Mouse (Mus musculus) heart, embryonic 11.5 days (tissue): ENCODE measurements at regions not wholly inside any gene's neighbourhood (a gene's known extent, or its start where the extent isn't known, plus 50 kb on each side); places are given as distances from the start of the nearest gene placed in this dataset.
A peak's percentile ranks its signal among the peaks of the same experiment; 100 is the strongest.

Source experiments
- ATAC-seq: fragments of 200-750 bp; cut with Nextera tagmentation; replicated peaks from 2 replicates; pipeline ENCODE4 v1.8.0; 2017; ENCODE audit warnings: moderate library complexity; ENCODE audit not compliant: insufficient number of reproducible peaks, low FRiP score, low TSS enrichment
- H3K27ac ChIP-seq: fragments of 300-500 bp; sonication (generic); 2 replicates; pipeline ENCODE4 v1.5.1; 2014; ENCODE audit warnings: mild to moderate bottlenecking, low read depth, low read length
- H3K27me3 ChIP-seq: fragments of 300-500 bp; sonication (generic); 2 replicates; pipeline ENCODE4 v1.6.1; 2014; ENCODE audit warnings: mild to moderate bottlenecking, low read length, mixed read lengths; ENCODE audit not compliant: control insufficient read depth, insufficient read depth
- H3K36me3 ChIP-seq: fragments of 300-500 bp; sonication (generic); 2 replicates; pipeline ENCODE4 v1.6.1; 2014; ENCODE audit warnings: mild to moderate bottlenecking, low read length, moderate library complexity, mixed read lengths; ENCODE audit not compliant: control insufficient read depth, insufficient read depth
- H3K4me1 ChIP-seq: fragments of 300-500 bp; sonication (generic); 2 replicates; pipeline ENCODE4 v1.6.1; 2014; ENCODE audit warnings: low read length; ENCODE audit not compliant: control insufficient read depth, insufficient read depth
- H3K4me2 ChIP-seq: fragments of 300-500 bp; sonication (generic); 2 replicates; pipeline ENCODE4 v1.6.1; 2014; ENCODE audit warnings: mild to moderate bottlenecking, moderate library complexity
- H3K4me3 ChIP-seq: fragments of 300-500 bp; sonication (generic); 2 replicates; pipeline ENCODE4 v1.5.1; 2014; ENCODE audit warnings: low read depth, low read length
- H3K9ac ChIP-seq: fragments of 300-500 bp; sonication (generic); 2 replicates; pipeline ENCODE4 v1.6.1; 2014; ENCODE audit warnings: mild to moderate bottlenecking, low read depth, low read length, moderate library complexity
- H3K9me3 ChIP-seq: fragments of 300-500 bp; sonication (generic); replicated peaks from 2 replicates; pipeline ENCODE4 v1.6.1; 2016; ENCODE audit warnings: low read length; ENCODE audit not compliant: control insufficient read depth
- WGBS: fragments of 180-500 bp; shearing (Covaris S2); extraction: QIAGEN DNeasy Blood & Tissue Kit; methylation state at CpG from one replicate; pipeline ENCODE4 v1.1.7; 2014; ENCODE audit not compliant: insufficient replicate concordance; 5-methylcytosine and 5-hydroxymethylcytosine counted together

DNA sequence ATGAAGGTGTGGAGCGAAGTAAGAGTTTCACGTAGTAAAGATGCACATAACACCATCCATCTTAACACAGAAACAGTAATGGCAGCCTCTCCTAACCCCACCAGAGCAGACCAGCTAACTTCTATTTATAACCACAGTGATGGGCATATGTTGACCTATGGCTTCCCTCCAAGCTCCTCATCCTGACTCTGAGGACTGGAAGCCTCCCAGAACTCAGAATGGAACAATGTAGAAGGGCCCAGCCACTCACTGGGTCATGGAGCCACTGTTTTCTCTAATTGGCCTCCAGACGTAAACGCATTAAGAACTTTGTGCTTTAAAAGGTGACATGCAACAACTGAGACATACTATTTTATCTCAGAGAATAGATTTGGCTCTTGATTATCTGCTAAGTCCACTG lies 77.0 kb downstream of the Irs2 start:
- ATAC-seq, result no peak

DNA sequence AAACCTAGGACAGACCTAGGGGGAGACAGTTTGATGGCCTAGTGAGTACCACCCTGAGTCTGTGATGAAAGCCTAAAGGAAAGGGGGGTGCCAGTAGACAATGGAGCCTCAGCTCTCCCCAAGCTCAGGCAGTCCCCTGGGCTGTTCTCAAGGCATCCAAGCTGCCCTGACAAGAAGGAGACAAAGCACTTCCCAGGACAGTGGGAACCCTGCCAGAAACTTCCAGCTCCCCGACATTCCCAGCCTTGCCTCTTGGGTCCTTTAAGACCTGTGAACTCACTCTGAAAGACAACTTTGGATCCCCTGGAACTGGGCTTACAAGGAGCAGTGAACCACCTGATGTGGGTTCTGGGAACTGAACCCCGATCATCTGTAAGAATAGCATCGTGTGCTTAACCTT lies 79.4 kb downstream of the Irs2 start:
- peak overlapping the region; percentile 65 for H3K27ac ChIP-seq
- no peaks in the 10 kb centered on the region for H3K36me3 ChIP-seq
- no peak overlapping the region for H3K4me2 ChIP-seq
- no peak overlapping the region for H3K4me3 ChIP-seq
- H3K9ac ChIP-seq, result no peak overlapping the region
- WGBS, result 74% methylated on average over 3 of the region's 3 CpGs
- no peak for ATAC-seq
- H3K27me3 ChIP-seq, result 0 out of 2 replicates have a peak, but pooled peaks cover 2% of the 10 kb centered on the region
- no peaks in the 10 kb centered on the region for H3K9me3 ChIP-seq
- peaks cover 35% of the 10 kb centered on the region for H3K4me1 ChIP-seq

More for the DNA sequence above, 77.0 kb downstream of the Irs2 start:
- H3K9me3 ChIP-seq, result no peaks in the 10 kb centered on the region
- H3K27ac ChIP-seq, result no peak overlapping the region
- H3K9ac ChIP-seq, result no peak overlapping the region
- no peak overlapping the region for H3K4me2 ChIP-seq
- H3K36me3 ChIP-seq, result no peaks in the 10 kb centered on the region
- H3K4me3 ChIP-seq, result no peak overlapping the region
- H3K4me1 ChIP-seq, result peaks cover 12% of the 10 kb centered on the region
- WGBS, result 82% methylated on average over 4 of the region's 4 CpGs
- no peaks in the 10 kb centered on the region for H3K27me3 ChIP-seq

DNA sequence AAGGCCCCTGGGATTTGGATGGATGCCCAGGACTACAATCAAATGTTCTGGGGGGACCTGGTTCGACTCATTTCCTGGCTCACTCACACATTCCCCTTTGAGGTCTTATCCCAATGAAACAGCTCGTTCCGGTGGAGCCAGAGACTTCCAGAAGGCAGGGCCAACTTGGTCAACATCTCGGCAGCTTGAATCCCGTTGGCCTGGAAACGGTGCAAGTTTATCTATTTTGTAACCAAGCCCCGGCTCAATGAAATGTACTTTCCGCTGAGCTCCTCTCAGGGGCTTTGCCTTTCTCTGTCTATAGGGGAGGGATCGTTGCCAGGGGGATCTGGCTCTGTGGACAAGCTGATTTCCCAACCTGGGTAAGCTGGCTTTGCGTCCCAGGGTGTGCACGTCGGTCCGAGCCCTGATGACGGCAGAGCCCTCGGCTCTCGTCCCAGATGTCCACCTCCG lies 79.9 kb downstream of the Irs2 start:
- H3K4me3 ChIP-seq, result no peak overlapping the region
- H3K9me3 ChIP-seq, result no peaks in the 10 kb centered on the region
- no peak overlapping the region; the same call in 1 of the 2 replicates for H3K4me2 ChIP-seq
- 0 out of 2 replicates have a peak, but pooled peaks have one; percentile 47 for ATAC-seq
- 0 out of 2 replicates have a peak, but pooled peaks cover 2% of the 10 kb centered on the region for H3K27me3 ChIP-seq
- peaks cover 39% of the 10 kb centered on the region for H3K4me1 ChIP-seq
- H3K27ac ChIP-seq, result peak overlapping the region; percentile 65
- H3K9ac ChIP-seq, result no peak overlapping the region
- WGBS, result 59% methylated on average over 17 of the region's 17 CpGs
- no peaks in the 10 kb centered on the region for H3K36me3 ChIP-seq

DNA sequence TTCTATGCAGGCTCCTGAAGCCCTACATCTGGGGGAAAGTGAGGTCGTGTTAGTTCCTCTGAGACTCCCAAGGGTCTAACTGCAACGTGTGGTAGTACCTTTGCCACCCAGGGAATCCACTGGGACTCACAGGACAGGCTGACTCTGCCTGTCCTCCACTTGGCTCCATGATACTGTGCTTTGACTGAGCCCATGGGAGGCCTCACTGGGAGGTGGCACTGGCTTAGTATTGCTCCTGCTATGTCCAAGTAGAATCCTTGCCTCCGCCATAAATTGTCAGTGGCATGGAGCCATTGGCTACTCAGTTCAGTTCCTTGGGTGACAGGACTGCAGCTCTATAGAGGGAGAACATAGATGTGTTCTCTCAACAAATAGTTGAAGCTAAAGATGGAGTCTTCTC lies 81.1 kb downstream of the Irs2 start:
- H3K4me1 ChIP-seq, result peaks cover 50% of the 10 kb centered on the region
- no peak for ATAC-seq
- WGBS, result 57% methylated on average over 3 of the region's 3 CpGs
- H3K27me3 ChIP-seq, result 0 out of 2 replicates have a peak, but pooled peaks cover 2% of the 10 kb centered on the region
- no peaks in the 10 kb centered on the region for H3K36me3 ChIP-seq
- H3K9ac ChIP-seq, result no peak overlapping the region
- H3K4me3 ChIP-seq, result no peak overlapping the region
- H3K4me2 ChIP-seq, result no peak overlapping the region
- H3K9me3 ChIP-seq, result no peaks in the 10 kb centered on the region
- H3K27ac ChIP-seq, result no peak overlapping the region

DNA sequence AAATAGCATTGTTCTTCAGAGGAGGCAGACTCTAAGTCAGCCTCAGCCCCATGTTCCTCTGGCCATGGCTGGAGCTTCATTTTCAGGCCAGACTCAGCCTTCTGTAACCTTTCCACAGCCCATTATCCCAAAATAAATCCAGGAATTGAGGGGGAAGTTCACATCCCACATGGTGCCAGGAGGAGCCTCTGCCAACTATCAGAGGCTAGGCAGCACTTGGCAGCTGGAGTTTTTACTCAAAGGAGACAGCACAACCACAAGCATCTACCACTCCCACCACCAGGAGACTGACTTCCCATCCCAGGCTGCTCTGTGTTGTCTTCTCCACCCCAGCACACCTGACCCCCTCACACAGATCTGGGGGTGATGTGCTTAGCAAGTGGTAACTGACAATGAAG lies 81.7 kb downstream of the Irs2 start:
- no peak overlapping the region; the same call in 1 of the 2 replicates for H3K9ac ChIP-seq
- ATAC-seq, result no peak

DNA sequence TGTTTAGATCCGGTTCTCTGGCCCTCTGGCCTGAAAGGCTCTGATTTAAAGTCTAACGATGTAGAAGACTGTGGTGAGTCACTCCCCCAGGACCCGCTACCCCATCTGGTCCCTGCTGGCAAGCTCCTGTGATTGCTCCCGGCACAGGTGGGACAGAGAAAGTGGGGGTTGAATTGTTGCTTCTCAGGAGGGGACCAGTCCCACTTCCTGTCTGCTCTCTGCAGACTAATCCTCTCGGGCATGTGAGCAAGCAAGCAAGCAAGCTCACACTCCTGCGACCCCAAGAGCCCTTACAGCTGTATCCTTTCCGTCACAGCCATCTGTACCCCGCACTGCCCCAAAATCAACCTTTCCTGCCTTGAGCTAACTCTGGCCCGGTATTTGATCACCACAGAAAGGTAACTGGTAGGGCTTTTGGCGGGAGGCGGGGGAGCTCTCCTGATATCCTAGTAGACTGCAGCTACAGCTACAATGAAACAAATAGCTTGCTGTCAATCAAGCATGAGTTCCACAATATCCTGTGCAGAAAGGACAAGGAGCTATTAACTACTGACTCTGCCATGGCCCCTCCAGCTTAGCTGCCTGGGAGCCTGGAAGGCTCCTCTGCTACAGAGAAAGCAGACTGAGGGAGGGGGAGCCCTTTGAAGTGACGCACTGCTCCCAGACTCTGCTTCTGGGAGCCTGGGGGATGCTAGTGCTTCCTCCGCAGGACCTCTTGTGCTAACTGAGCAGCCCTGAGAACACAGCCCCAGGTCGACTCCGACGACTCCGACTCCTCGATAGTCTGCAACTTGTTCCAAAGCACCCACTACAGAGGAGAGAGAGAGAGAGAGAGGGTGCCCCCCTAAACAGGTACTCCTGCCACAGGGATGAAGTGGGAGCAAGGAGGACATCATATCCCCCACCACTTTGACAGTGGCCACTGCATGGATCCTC lies 82.4 kb downstream of the Irs2 start:
- Histone ChIP-seq H3K4me3 (no peak overlapping the region), H3K27ac (peak overlapping the region; percentile 94), H3K27me3 (0 out of 2 replicates have a peak, but pooled peaks cover 2% of the 10 kb centered on the region), H3K9ac (peak overlapping the region; percentile 60), H3K4me2 (peak overlapping the region; percentile 4), H3K4me1 (peaks cover 64% of the 10 kb centered on the region), H3K9me3 (no peaks in the 10 kb centered on the region), H3K36me3 (no peaks in the 10 kb centered on the region)
- ATAC-seq, result no peak
- WGBS, result 8% methylated on average over 18 of the region's 18 CpGs

More for the DNA sequence above, 81.7 kb downstream of the Irs2 start:
- peak overlapping the region; percentile 94 for H3K27ac ChIP-seq
- no peak overlapping the region for H3K4me2 ChIP-seq
- no peaks in the 10 kb centered on the region for H3K9me3 ChIP-seq
- no peak overlapping the region for H3K4me3 ChIP-seq
- 0 out of 2 replicates have a peak, but pooled peaks cover 2% of the 10 kb centered on the region for H3K27me3 ChIP-seq
- H3K36me3 ChIP-seq, result no peaks in the 10 kb centered on the region
- H3K4me1 ChIP-seq, result peaks cover 57% of the 10 kb centered on the region

DNA sequence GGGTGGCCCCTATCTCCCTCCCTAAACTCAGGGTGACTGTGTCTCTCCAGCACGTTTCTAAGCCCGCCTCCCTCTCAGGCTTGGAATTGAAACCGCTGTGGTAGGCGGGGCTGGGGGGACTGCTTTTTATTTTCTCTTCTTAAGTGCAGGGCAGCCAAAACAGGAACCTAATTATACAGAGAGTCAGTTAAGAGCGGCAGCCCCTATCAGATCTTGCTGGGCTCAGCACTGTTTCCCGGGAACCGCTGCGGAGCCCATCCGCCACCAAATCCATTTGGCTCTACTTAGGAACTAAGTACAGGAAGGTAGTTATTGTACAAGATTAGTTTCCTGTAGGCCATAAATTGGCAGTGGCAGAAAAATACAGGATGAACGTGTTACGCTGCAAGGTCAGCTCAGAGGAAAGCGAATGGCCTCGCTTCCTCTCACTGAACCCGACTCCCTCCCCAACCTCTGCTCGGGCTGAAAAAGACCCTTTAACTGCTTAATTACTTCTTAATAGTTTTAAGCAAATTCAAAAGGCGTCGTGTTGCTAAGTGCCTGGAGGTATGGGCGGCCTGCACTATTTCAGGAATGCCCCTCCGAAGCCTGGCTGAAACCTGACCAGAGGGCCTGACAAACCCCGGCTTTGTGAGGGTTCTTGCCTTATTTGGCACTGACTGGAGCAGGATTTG lies 83.6 kb downstream of the Irs2 start:
- no peak overlapping the region for H3K4me3 ChIP-seq
- 3% methylated on average over 20 of the region's 20 CpGs for WGBS

DNA sequence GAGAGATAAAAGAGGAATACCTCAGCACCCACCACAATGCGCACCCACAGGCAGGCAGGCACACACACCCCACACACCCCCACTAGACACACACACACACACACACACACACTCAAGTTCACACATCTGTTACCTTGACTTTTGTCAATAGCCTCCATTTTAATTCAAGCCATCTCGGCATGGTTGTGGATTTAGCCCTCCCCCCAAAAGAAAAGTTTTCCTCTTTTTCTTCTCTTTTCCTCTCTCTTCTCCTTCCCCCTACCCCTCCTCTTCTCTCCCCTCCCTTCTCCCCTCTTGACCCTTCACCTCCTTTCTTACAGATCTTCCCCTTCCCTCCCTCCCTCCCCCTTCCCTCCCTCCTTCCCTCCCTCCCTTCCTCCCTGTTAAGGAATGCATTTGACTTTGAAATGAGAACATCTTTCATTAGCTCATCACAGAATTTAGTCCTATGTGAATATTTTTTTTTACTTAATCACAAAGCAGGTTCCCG lies 84.2 kb downstream of the Irs2 start:
- peak overlapping the region; percentile 94 for H3K27ac ChIP-seq
- WGBS, result 9% methylated on average over 3 of the region's 3 CpGs
- 0 out of 2 replicates have a peak, but pooled peaks cover 2% of the 10 kb centered on the region for H3K27me3 ChIP-seq
- ATAC-seq, result no peak
- no peaks in the 10 kb centered on the region for H3K36me3 ChIP-seq
- no peaks in the 10 kb centered on the region for H3K9me3 ChIP-seq
- H3K4me1 ChIP-seq, result peaks cover 74% of the 10 kb centered on the region
- no peak overlapping the region for H3K4me3 ChIP-seq
- H3K9ac ChIP-seq, result peak overlapping the region; percentile 49; the same call in 1 of the 2 replicates
- peak overlapping the region; percentile 52 for H3K4me2 ChIP-seq

More for the DNA sequence above, 83.6 kb downstream of the Irs2 start:
- Histone ChIP-seq H3K27ac (peak overlapping the region; percentile 94), H3K9me3 (no peaks in the 10 kb centered on the region), H3K4me2 (peak overlapping the region; percentile 52), H3K4me1 (peaks cover 73% of the 10 kb centered on the region), H3K27me3 (0 out of 2 replicates have a peak, but pooled peaks cover 2% of the 10 kb centered on the region), H3K36me3 (no peaks in the 10 kb centered on the region), H3K9ac (peak overlapping the region; percentile 60; the same call in 1 of the 2 replicates)
- peak; percentile 27 for ATAC-seq
